Mouse (Mus musculus) lung, postnatal 0 days (tissue): Measurements from ENCODE around the gene Ciart.

Experiments
- CTCF ChIP-seq: IDR thresholded peaks from 2 replicates; pipeline ENCODE4 v1.5.1; 2016; ENCODE audit warnings: antibody characterized with exemption, mild to moderate bottlenecking
- EP300 ChIP-seq: IDR thresholded peaks from 2 replicates; pipeline ENCODE4 v1.6.1; 2016; ENCODE audit warnings: antibody characterized with exemption, mild to moderate bottlenecking, control low read depth

GRCm38 (mm10) chr3:95904568-95904967 lies 22.5 kb upstream of the Ciart start, which contains the start of gene Car14:
- TF ChIP-seq CTCF (no peak), EP300 (no peak)
